Mouse (Mus musculus) liver, postnatal 0 days (tissue): ENCODE data around the gene Cfl1. TPM values are rescaled to one million over a fixed set of nuclear protein-coding genes. Genes with fewer than 3 reads are reported as not detected.
A peak's percentile ranks its signal among the peaks of the same experiment; 100 is the strongest.

ENCODE experiments used
- ATAC-seq: fragments of 200-750 bp; cut with Nextera tagmentation; 2 replicates; pipeline ENCODE4 v1.8.0; 2017; ENCODE audit warnings: mild to moderate bottlenecking, moderate library complexity
- DNase-seq: peaks from one replicate; pipeline ENCODE4 v3.0.0-alpha.2; 2016
- H3K27ac ChIP-seq: fragments of 300-500 bp; sonication (generic); 2 replicates; pipeline ENCODE4 v1.5.1; 2014; ENCODE audit warnings: antibody characterized with exemption, moderate library complexity, mild to moderate bottlenecking, low read depth
- H3K27me3 ChIP-seq: fragments of 300-500 bp; sonication (generic); 2 replicates; pipeline ENCODE4 v1.6.1; 2014; ENCODE audit warnings: low read length, control low read depth, mixed read lengths; ENCODE audit not compliant: insufficient read depth
- H3K36me3 ChIP-seq: fragments of 300-500 bp; sonication (generic); replicated peaks from 2 replicates; pipeline ENCODE4 v1.6.1; 2014; ENCODE audit warnings: mild to moderate bottlenecking, control low read depth, low read length, moderate library complexity, mixed read lengths; ENCODE audit not compliant: insufficient read depth
- H3K4me1 ChIP-seq: fragments of 300-500 bp; sonication (generic); 2 replicates; pipeline ENCODE4 v1.6.1; 2014; ENCODE audit warnings: antibody characterized with exemption, mild to moderate bottlenecking, control low read depth; ENCODE audit not compliant: insufficient read depth
- H3K4me2 ChIP-seq: fragments of 300-500 bp; sonication (generic); 2 replicates; pipeline ENCODE4 v1.6.1; 2014; ENCODE audit warnings: low read depth, mild to moderate bottlenecking, low read length, moderate library complexity, mixed read lengths
- H3K4me3 ChIP-seq: fragments of 300-500 bp; sonication (generic); 2 replicates; pipeline ENCODE4 v1.5.1; 2014; ENCODE audit warnings: low read depth, low read length
- H3K9ac ChIP-seq: fragments of 300-500 bp; sonication (generic); replicated peaks from 2 replicates; pipeline ENCODE4 v1.6.1; 2014; ENCODE audit warnings: mild to moderate bottlenecking, moderate library complexity
- H3K9me3 ChIP-seq: fragments of 300-500 bp; sonication (generic); 2 replicates; pipeline ENCODE4 v1.6.1; 2016; ENCODE audit warnings: mild to moderate bottlenecking, control low read depth, low read length, mixed read lengths
- CTCF ChIP-seq: sonication (generic); IDR thresholded peaks from 2 replicates; pipeline ENCODE4 v1.5.1; 2016; ENCODE audit warnings: antibody characterized with exemption, low read depth
- EP300 ChIP-seq: IDR thresholded peaks from 2 replicates; pipeline ENCODE4 v1.6.1; 2016; ENCODE audit warnings: antibody characterized with exemption, low read depth, mild to moderate bottlenecking
- WGBS: fragments of 180-500 bp; shearing (Covaris S2); extraction: QIAGEN DNeasy Blood & Tissue Kit; methylation state at CpG from one replicate; pipeline ENCODE4 v1.1.7; 2014; ENCODE audit not compliant: insufficient replicate concordance; 5-methylcytosine and 5-hydroxymethylcytosine counted together
- polyA plus RNA-seq: library from polyadenylated mRNA; unstranded; fragments of >200 nt; fragmentation: Nextera tagmentation; extraction: Ambion mirVana; gene quantifications from 2 replicates; pipeline ENCODE4 v1.2.1, GENCODE M21; 2015

Gene Cfl1
- polyA plus RNA-seq, 1 experiment from 2014 or later = 843 TPM

DNA sequence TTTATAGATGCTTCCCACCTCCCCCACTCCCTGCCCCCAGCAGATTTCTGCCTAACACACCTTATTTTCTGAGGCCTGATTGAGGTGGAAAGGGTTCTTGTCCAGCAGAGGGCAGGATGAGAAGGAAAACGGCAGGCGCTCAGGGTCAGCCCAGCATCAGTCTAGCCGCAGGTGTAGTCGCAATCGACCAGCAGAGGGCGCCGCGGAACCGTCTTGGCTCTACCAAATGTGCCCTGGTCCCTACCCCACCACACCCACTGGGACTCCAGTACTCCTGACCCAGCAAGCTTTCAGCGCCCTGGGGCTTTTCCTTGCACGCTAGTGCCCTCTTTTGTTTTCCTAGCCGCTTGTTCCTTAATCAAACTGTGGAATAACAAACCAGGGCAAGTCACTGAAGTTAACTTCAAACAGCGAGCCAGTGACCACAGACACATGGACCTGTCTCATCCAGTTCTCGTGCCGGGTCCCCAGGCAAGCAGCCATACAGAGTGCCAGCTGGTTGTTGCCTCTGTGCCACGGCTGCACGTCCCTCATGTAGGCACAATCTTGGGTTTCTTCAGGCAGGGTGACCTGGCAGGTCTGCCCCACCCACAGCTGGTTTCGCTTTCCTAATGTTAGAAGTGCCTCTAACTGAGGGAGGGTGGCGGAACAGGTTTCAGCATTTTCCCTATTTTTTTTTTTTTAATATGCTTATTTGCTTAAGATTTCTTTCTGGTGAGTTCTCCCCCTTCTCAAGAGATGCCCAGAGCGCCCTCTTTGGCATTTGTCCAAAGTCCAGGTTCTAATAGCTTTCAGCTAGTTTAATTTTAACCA, 39.3 kb downstream of the Cfl1 start:
- Histone ChIP-seq H3K36me3 (no peaks in the 10 kb centered on the region), H3K9me3 (no peaks in the 10 kb centered on the region), H3K27ac (no peak overlapping the region), H3K4me2 (peak overlapping the region; percentile 62), H3K4me3 (peak overlapping the region; percentile 19), H3K4me1 (peaks cover 5% of the 10 kb centered on the region), H3K9ac (no peak overlapping the region), H3K27me3 (no peaks in the 10 kb centered on the region)
- ATAC-seq = peak; percentile 99
- WGBS = 18% methylated on average over 20 of the region's 20 CpGs
- peak; percentile 98 for DNase-seq
- TF ChIP-seq CTCF (peak; percentile 99), EP300 (no peak)

DNA sequence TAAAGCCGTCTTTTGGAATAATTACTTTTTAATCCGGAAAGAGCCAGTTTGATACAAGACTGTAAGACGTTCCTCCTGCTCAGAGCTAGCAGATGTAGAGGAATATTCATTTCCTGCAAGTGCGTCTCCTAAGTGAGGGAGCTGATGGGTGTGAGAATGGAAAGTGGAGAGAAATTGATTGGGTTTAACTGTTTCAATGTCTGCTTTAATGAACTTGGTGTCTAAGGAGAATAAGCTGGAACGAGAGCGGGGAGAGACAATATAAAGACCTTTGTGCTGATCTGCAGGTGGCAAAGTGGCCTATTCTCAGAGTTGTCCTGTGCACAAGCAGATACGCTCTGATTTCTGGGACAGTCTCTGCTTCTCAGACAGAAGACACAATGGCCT, 39.9 kb downstream of the Cfl1 start:
- Histone ChIP-seq H3K9ac (no peak overlapping the region), H3K27ac (no peak overlapping the region), H3K4me2 (peak overlapping the region; percentile 62; the same call in 1 of the 2 replicates)

DNA sequence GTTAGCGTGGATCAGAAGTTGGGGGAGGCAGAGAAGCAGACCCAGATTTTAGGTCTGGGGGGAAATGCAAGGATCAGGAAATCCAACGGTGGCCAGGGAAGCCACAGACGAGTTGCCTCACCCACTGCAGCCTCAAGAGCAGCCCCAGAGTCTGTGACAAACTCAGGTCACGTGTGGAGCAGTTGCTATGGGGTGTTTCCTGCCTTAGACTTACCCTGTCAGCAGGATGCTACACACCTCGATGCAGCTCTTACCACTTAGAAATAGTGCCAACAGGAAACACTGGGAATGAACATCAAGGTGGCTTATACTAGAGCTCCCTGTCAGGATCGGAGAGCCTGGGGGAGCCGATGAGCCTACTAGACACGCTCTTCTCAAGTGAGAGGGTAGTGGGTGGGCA, 42.3 kb downstream of the Cfl1 start:
- no peak for ATAC-seq
- Histone ChIP-seq H3K4me2 (no peak overlapping the region), H3K27me3 (no peaks in the 10 kb centered on the region), H3K4me3 (no peak overlapping the region), H3K27ac (no peak overlapping the region), H3K9me3 (no peaks in the 10 kb centered on the region), H3K36me3 (no peaks in the 10 kb centered on the region), H3K4me1 (peaks cover 5% of the 10 kb centered on the region), H3K9ac (no peak overlapping the region)
- 58% methylated on average over 8 of the region's 8 CpGs for WGBS
- no peak for TF ChIP-seq CTCF
- no peak for TF ChIP-seq EP300
- DNase-seq = no peak

More for the DNA sequence above, 39.9 kb downstream of the Cfl1 start:
- WGBS = 68% methylated on average over 7 of the region's 7 CpGs
- H3K4me3 ChIP-seq = no peak overlapping the region
- DNase-seq (no peak), ATAC-seq (no peak)
- no peaks in the 10 kb centered on the region for H3K9me3 ChIP-seq
- no peak for TF ChIP-seq EP300
- no peak for TF ChIP-seq CTCF
- no peaks in the 10 kb centered on the region for H3K36me3 ChIP-seq
- H3K27me3 ChIP-seq = no peaks in the 10 kb centered on the region
- H3K4me1 ChIP-seq = peaks cover 5% of the 10 kb centered on the region

DNA sequence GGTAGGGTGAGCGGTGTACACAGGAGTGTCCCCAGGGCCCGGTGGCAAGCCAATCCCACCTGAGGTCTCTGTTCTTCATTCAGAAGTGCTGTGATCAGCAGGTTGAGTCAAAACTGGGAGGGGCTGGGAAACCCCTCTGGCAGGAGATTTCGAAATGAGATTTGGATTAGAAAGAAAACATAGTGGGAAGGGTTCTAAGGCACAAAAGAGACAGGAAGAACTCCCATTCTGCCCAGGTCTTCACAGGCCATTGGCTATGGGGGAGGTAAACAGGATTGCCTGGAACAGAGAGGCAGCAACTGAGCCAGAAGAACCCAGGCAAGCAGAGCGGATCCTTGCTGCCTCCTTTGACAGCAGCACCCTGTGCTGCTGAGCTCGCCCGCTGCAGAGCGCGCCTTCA, 48.5 kb downstream of the Cfl1 start:
- TF ChIP-seq EP300 (no peak), CTCF (no peak)
- no peaks in the 10 kb centered on the region for H3K36me3 ChIP-seq
- DNase-seq (no peak), ATAC-seq (no peak)
- H3K27me3 ChIP-seq = no peaks in the 10 kb centered on the region
- H3K4me1 ChIP-seq = no peaks in the 10 kb centered on the region
- no peak overlapping the region for H3K27ac ChIP-seq
- no peak overlapping the region for H3K4me2 ChIP-seq
- H3K4me3 ChIP-seq = no peak overlapping the region
- no peak overlapping the region for H3K9ac ChIP-seq
- WGBS = 80% methylated on average over 8 of the region's 8 CpGs
- H3K9me3 ChIP-seq = no peaks in the 10 kb centered on the region

DNA sequence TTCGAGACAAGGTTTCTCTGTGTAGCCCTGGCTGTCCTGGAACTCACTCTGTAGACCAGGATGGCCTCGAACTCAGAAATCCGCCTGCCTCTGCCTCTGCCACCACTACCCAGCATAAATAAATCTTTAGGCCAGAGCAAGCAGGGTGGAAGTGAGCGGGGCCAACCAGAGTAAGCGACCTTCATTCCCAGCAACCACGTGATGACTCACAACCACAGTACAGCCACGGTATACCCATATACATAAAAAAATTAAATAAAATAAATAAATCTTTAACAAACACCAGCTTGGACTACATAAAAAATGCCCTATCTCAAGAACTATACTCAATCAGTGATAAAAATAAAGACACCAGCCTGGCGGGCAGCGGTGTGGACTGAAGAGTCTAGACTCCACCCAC, 53.1 kb downstream of the Cfl1 start:
- no peak overlapping the region for H3K27ac ChIP-seq
- H3K4me2 ChIP-seq = no peak overlapping the region
- ATAC-seq (no peak), DNase-seq (no peak)
- no peaks in the 10 kb centered on the region for H3K9me3 ChIP-seq
- H3K4me3 ChIP-seq = no peak overlapping the region
- no peak overlapping the region for H3K9ac ChIP-seq
- 75% methylated on average over 9 of the region's 9 CpGs for WGBS
- no peaks in the 10 kb centered on the region for H3K36me3 ChIP-seq
- TF ChIP-seq EP300 (no peak), CTCF (no peak)
- H3K4me1 ChIP-seq = no peaks in the 10 kb centered on the region
- no peaks in the 10 kb centered on the region for H3K27me3 ChIP-seq

DNA sequence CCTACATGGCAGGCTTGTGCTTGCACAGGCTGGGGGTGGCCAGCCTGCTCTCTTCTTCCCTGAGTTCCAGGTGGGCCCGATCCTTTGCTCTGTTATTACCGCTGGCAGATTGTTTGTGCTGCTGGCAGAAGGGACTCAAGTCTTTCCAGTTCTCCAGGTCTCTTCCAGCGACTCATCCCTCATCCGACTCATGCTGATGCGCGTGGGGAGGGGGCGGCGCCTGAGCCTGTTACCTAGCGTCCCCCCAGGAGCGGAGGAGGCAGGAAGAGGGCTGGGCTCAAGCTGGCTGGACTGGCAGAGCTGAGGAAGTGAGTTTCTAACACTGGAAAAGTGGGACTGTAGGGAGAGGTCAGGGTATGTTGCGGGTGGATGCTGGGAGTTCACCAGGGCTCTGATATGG, 53.8 kb downstream of the Cfl1 start:
- H3K36me3 ChIP-seq = no peaks in the 10 kb centered on the region
- H3K4me3 ChIP-seq = no peak overlapping the region
- no peak for DNase-seq
- no peak overlapping the region for H3K27ac ChIP-seq
- H3K9me3 ChIP-seq = no peaks in the 10 kb centered on the region
- no peak overlapping the region for H3K9ac ChIP-seq
- H3K4me2 ChIP-seq = no peak overlapping the region
- TF ChIP-seq CTCF (no peak), EP300 (no peak)
- H3K4me1 ChIP-seq = no peaks in the 10 kb centered on the region
- ATAC-seq = no peak
- WGBS = 69% methylated on average over 11 of the region's 11 CpGs
- H3K27me3 ChIP-seq = no peaks in the 10 kb centered on the region

Other genes starting within 250 kb of the Cfl1 start
- gene Pacs1, start 217.3 kb upstream of the Cfl1 start, polyA plus RNA-seq = 2.6 and 3.3 TPM in 2 replicates
- 80.7 and 93.7 TPM in 2 replicates for gene Sf3b2, start 195.0 kb upstream of the Cfl1 start, polyA plus RNA-seq
- gene Gal3st3, start 192.1 kb upstream of the Cfl1 start, polyA plus RNA-seq = not detected in 2 replicates
- not detected in 2 replicates for gene Catsper1, start 154.7 kb upstream of the Cfl1 start, polyA plus RNA-seq
- not detected in 2 replicates for gene Cst6, start 140.9 kb upstream of the Cfl1 start, polyA plus RNA-seq
- 19.3 and 25.0 TPM in 2 replicates for gene Eif1ad, start 123.7 kb upstream of the Cfl1 start, polyA plus RNA-seq
- 158 and 164 TPM in 2 replicates for gene Banf1, start 123.3 kb upstream of the Cfl1 start, polyA plus RNA-seq
- gene Sart1, start 101.8 kb upstream of the Cfl1 start, polyA plus RNA-seq = 20.8 and 24.0 TPM in 2 replicates
- 0.14 TPM in 1 of 2 replicates, not detected in the other for gene Tsga10ip, start 87.9 kb upstream of the Cfl1 start, polyA plus RNA-seq
- 71.5 and 74.2 TPM in 2 replicates for gene Drap1, start 65.5 kb upstream of the Cfl1 start, polyA plus RNA-seq
- 15.8 and 16.1 TPM in 2 replicates for gene AI837181, start 65.3 kb upstream of the Cfl1 start, polyA plus RNA-seq
- gene Fosl1, start 42.9 kb upstream of the Cfl1 start, polyA plus RNA-seq = not detected in 2 replicates
- 1.6 and 2.1 TPM in 2 replicates for gene Ccdc85b, start 32.6 kb upstream of the Cfl1 start, polyA plus RNA-seq
- 35.6 and 35.7 TPM in 2 replicates for gene Fibp, start 29.8 kb upstream of the Cfl1 start, polyA plus RNA-seq
- 1.4 and 1.9 TPM in 2 replicates for gene Ctsw, start 21.9 kb upstream of the Cfl1 start, polyA plus RNA-seq
- 8.1 and 9.2 TPM in 2 replicates for gene Efemp2, start 16.5 kb upstream of the Cfl1 start, polyA plus RNA-seq
- 8.6 and 11.9 TPM in 2 replicates for gene Mus81, start 2.1 kb upstream of the Cfl1 start, polyA plus RNA-seq
- gene 1700020D05Rik, start 13.3 kb downstream of the Cfl1 start, polyA plus RNA-seq = not detected in 2 replicates
- gene Snx32, start 20.1 kb downstream of the Cfl1 start, polyA plus RNA-seq = 2.6 and 3.0 TPM in 2 replicates
- 0.06 TPM in 1 of 2 replicates, not detected in the other for gene Ovol1, start 70.2 kb downstream of the Cfl1 start, polyA plus RNA-seq
- 3.1 and 3.4 TPM in 2 replicates for gene Ap5b1, start 77.6 kb downstream of the Cfl1 start, polyA plus RNA-seq
- gene Rnaseh2c, start 111.4 kb downstream of the Cfl1 start, polyA plus RNA-seq = 78.4 and 79.1 TPM in 2 replicates
- gene Kat5, start 119.8 kb downstream of the Cfl1 start, polyA plus RNA-seq = 15.1 and 15.8 TPM in 2 replicates
- gene Rela, start 147.0 kb downstream of the Cfl1 start, polyA plus RNA-seq = 21.3 and 22.6 TPM in 2 replicates
- gene Sipa1, start 173.3 kb downstream of the Cfl1 start, polyA plus RNA-seq = 14.1 and 15.3 TPM in 2 replicates
- gene Map3k11, start 198.3 kb downstream of the Cfl1 start, polyA plus RNA-seq = 10.4 and 12.5 TPM in 2 replicates
- 5.2 and 5.6 TPM in 2 replicates for gene Pcnx3, start 198.5 kb downstream of the Cfl1 start, polyA plus RNA-seq
- 0.17 and 0.18 TPM in 2 replicates for gene Kcnk7, start 213.9 kb downstream of the Cfl1 start, polyA plus RNA-seq
- 38.5 and 42.5 TPM in 2 replicates for gene Ehbp1l1, start 235.9 kb downstream of the Cfl1 start, polyA plus RNA-seq
- gene Fam89b, start 239.2 kb downstream of the Cfl1 start, polyA plus RNA-seq = 28.9 and 31.0 TPM in 2 replicates